Mouse (Mus musculus) left cerebral cortex, postnatal 36 days (tissue): ENCODE data around the gene Ell2. TPM values are rescaled to one million over a fixed set of nuclear protein-coding genes. Genes with fewer than 3 reads are reported as not detected.
A peak's percentile ranks its signal among the peaks of the same experiment; 100 is the strongest.

Experiments
- DNase-seq, 2 experiments: peaks; one replicate each; pipeline ENCODE4 v3.0.0; 2021 to 2022; ENCODE audit warnings: low spot score in 2 of 2, mixed read lengths in 1 of 2
- intact Hi-C: fragments of 180-260 bp; cut with DNase I; formaldehyde crosslinking; loops from one replicate; pipeline ENCODE4 v1.15.1; 2025
- total RNA-seq, 2 experiments: library from RNA; stranded (reverse); gene quantifications; 2 replicates each; pipeline ENCODE4 v1.2.3; 2021

The Ell2 gene
- total RNA-seq, 2 experiments from 2014 or later, result 42.6 to 52.3 TPM

DNA sequence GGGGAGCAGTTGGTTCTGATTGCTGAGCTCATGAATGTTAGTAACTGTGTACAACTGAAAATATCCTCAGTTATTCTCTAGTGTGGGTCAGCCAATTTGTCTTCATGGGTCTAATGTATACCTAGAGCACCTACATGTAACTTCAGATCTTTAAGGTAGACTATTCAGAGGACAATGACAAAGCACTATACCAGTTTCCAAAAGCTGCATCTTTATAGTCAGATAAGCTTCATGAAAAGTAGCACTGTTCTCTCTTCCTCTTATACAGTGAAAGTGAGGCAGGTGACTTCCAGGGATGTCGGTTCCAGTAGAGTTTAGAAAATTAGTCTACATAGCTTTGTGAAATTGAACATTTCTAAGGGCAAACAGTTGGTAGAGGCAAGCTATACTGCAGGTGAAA is 21.4 kb downstream of the Ell2 start:
- DNase-seq, result no peak
- intact Hi-C loops, result no loop called here

DNA sequence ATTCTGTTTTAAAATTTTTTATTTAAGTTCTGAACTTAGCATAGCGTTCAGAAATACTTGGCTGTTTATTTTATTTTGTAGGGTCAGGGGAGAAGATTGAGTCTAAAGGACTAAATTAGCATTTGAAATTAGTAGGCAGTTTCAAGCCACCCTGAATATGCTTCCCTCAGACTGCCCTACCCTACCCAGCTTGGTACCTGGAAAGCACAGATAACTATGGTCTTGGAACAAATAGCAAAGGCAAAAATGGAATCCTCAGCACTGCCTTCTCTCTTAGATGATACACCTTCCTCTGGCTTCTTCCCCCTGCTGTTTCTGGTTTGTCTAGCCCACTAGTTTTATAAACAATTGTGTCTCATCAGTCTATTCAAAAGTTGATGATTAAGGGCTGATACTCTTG is 23.3 kb downstream of the Ell2 start:
- no peak for DNase-seq
- intact Hi-C loops, result no loop called here

DNA sequence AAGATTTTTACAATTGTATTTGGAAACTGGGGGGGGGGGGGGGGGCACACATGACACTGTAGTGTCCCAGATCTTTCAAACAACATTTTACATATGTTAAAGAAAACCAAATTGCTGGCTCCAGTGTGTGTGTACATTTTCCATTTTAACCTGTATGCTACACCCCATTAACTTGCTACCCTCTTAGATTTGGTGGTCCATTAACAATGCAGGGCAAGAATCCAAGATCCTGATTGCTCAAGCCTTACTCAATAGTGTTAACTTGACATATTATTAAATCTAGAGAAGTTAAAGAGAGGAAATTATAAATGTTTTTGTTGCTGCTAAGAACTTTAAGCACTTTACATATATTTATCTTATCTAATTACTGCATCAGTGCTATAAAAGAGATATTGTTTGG is 24.2 kb downstream of the Ell2 start:
- intact Hi-C loops, result no loop called here

DNA sequence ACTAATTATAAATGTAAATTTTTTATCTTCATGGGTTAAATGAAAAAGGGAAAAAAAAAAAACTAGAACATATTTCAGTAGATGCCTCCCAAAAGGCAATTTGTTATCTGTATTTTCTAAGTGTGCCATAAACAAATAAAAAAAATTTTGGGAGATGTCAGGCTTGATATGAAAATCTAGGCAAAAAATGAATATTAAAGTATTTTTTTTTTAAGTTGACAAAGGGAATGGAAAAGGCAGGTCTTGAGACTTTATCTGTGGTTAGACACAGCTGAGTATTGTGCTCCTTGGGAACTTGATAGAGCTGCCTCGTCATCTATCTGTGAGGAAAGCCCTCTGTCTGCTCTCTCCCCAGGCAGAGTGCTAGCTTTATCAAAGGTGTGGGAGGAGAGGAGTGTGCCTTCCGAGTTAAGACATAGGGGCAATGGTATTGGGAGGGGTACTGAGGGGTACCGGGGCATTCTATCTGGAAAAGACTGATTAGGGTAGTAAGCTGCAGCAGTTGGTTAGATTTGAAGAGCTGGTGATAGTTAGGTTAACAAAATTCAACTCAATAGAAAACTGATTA is 27.1 kb downstream of the Ell2 start:
- no peak for DNase-seq
- intact Hi-C loops, result no loop called here

More for the DNA sequence above, 24.2 kb downstream of the Ell2 start:
- no peak for DNase-seq

DNA sequence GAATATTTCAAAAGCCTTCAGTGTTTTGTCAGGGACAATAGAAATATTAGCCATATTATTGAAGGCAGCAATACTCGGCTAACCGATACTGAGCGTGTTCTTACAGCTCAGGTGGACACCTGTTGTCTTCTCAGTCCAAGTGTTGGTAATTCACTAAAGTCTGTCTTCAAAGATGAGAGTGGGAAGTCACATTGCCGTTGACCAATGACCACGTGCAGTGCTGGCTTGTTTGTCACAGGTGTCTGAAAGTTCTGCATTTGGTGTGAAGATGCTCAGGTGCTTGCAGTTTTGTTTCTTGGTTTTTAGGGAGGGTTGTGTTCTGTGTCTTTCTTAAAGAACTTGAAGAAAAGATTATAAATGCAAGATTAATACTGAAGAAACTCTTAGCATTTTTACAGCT is 27.7 kb downstream of the Ell2 start:
- intact Hi-C loops, result no loop called here
- DNase-seq, result no peak

DNA sequence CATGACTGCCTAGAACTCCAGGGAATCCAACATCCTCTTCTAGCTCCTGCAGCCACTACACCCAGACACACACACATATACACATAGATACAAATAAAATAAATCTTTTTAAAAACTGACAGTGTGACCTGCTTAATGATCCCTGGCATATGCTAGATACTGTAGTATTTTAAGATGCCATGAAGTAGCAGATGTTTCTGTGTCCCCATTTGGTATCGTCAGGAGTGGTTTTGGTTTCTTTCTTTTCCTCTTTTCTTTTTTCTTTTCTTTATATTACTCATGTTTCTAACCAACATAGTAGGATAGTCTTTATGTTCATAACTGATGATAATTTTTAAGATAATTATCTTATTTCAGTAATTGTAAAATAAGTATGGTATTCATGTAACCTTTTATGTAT is 29.0 kb downstream of the Ell2 start:
- intact Hi-C loops, result no loop called here
- no peak for DNase-seq

DNA sequence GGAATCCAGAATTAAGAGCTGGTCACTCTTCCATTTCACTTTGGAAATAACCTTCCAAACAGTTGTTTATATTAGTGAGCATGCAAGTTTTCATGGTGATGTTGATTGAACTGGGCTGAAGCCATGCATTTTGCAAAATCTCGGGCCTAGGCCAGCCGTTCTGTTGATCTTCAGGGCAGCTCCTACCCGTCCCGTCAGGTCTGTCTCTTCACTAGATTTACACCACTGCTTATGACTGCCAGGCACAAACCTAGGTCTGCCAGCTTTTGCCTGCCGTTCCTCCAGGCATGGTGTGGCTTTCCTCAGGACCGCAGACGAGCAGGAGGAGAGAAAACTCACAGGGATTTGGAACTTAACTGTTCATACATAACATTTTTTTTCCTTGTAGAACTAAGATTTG is 31.4 kb downstream of the Ell2 start:
- DNase-seq, result no peak
- intact Hi-C loops, result no loop called here

DNA sequence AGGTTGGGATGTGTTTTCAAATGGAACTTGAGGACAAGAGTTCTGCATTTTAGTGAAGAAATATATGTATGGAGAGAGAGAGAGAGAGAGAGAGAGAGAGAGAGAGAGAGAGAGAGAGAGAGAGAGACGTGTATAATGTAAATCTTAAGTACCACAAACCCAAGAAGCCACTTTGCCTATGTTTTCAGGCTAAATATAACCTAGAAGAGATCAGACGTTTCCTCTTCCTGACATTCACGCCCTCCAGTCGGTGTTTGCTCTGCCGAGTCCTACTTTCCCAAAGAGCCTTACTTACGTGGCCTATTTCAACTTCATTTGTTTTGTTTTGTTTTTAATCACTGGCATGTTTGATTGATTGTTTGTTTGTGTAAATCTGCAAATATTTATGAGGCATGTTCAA is 32.0 kb downstream of the Ell2 start:
- DNase-seq, result no peak
- intact Hi-C loops, result no loop called here

DNA sequence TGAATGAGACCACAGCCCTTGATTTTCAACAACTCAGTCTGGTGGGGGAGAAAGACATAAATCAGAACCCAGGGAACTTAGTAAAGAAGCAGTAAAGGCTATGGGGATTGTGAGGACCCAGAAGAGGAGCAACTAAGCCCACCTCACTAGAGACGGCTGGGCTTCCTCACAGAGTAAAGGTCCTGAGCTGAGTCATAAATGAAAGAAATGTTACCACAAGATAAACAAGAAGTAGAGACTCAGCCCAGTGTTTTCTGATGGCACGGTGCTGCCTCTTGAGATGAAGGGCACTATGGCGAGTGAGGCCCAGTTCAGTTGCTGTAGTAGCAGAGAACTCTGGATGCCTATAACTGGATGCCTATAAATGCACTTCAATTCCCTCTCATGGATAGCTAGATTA is 32.4 kb downstream of the Ell2 start:
- no peak for DNase-seq
- intact Hi-C loops, result no loop called here

DNA sequence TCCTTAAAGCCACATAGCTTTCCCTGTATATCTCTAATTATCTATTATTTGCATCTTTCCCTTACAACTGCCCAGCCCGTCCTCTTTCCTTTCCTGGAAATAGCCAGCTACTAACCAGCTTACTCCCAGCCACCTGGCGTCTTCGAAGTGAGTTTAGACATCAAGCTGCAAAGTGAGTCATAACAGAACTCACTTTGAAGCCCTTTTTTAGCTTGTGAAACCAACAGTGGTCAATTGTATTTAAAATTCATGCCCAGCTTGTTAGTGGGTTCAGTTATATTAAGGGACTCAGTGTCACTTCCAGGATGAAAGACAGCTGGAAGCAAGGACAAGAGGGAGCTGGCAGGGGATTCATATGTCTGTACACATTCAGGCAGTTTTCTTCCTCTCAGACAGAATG is 33.5 kb downstream of the Ell2 start:
- DNase-seq, result no peak
- intact Hi-C loops, result no loop called here

DNA sequence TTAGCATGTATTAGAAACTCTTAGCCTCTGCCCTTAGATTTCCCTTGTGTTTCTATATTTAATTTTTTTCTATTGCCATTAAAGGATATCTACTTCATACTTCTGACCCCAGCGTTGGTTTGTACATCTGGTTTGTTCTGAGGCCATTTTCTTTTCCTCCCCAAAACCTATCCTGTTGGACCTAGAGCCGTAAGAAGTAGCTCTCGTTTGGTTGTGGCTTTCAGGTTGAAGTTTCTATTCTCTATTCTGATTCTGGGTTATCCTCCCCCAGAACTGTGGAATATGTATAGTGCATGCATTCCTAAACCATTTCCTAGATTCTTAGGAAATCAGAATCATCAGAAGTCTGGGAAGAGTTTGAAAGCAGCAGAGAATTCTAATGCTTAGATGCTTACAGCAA is 34.6 kb downstream of the Ell2 start:
- intact Hi-C loops, result no loop called here
- DNase-seq, result no peak

DNA sequence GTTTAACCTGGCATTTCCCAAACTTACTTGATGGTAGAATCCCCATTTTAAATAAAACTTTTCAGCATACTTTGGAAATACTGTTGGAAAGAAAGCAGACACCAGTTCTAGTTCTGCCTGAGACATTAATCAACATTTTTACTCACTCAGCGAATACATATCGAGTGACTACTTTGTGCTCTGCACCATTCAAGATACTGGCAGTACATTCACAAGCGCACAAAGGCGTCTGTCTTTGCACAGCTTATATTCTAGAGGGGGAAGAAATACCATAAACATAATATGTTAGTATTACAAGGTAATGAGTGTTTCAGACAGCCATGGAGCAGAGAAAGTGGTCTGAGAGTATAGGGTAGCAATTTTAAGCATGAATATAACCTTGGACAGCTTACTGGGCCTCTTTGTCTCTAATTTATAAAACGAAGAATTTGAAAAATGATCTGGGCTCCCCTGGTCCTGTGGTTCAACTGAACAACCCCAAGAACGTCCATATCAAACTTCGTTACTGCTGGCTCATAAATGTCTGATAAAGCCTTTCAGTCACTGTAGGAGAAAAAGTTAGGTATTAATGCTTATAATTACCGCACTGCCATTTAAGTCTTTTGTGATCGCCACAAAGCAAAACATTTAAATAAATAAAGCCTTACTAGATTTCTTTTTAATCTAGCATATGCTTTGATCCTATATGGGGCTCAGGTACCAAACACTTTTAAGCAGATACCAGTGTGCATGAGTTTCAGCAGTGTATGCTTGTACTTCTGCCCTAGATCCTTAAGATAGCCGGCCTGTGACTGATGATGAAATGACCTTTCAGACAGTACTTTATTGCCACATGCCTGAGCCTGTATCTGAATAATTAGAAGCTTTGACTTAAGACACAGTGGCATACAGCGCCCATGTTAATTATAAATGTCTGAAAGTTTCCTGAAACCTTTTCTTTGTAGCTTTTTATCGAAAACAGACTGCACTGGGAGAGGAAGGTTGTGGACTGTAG is 35.5 kb downstream of the Ell2 start:
- intact Hi-C loops, result no loop called here
- no peak for DNase-seq

DNA sequence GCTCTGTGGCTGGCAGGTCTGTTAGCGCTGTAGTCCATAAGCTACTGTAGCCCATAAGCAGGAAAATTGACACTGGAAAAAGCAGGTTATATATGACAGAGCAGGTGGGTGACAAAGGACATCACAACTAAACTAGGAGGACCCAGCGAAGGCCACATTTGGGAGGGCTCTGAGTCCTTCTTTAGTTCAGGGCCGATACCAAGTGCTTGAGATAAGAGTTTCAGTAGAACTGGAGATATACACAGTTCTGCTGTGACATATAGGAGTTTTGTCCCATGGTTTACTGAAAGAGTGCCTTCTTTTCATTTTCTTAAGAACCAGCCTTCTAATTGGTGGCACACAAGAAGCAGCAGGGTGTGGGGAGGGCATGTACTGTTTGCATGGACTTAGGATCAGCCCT is 36.4 kb downstream of the Ell2 start:
- intact Hi-C loops, result no loop called here

DNA sequence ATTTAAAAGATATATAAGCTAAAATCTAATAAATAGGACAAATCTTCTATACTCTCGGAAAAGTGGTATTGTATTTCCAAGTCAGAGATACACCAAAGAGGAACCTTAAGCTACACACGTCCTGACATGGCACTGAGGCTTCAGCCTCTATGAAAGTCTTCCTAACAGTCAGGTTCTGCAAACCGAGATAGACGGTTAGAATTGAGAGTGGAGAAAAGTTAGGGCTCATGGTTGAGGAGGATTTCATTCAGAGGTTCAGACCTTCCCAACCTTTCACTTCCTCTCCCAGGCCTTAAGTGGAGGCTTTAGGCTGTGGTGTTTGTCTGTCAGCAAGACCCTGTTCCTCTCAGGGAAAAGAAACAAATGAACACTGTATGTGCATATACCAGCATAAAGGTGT is 37.5 kb downstream of the Ell2 start:
- intact Hi-C loops, result no loop called here
- no peak for DNase-seq

More for the DNA sequence above, 36.4 kb downstream of the Ell2 start:
- DNase-seq, result no peak

DNA sequence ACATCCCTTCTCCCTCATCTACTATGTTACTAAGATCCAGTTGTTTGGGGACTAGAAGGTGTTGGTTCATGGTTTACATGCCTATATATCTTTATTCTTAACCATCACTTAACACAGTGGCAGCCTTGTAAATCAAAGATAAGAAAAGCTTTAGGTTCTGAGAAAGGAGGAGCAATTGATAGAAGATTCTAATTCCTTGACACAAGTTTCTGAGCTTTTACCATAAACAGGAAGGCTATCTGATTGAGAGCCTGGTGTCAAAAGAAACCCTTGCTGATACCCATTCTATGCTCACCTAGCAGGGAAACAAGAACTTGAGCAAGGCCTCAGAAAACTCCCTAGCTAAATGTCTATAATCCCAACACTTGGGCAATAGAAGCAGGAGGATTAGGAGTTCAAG is 38.8 kb downstream of the Ell2 start:
- intact Hi-C loops, result no loop called here
- no peak for DNase-seq

DNA sequence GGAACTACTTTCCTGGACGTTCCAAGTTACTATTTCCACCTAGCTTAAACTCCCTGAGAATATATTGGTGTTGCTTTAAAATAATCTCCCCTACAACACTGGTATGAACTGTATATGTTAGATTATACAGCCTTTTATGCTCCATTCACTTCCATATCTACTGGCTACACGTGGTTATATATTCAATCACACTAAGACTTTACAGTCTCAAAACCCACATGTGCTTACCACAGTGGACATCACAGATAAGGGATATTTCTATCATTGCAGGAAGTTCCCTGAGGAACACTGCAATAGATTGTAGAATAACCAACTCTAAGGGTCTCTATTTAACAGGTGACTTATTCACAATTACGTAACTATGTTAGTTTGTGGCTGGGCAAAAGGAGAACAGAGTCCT is 40.7 kb downstream of the Ell2 start:
- intact Hi-C loops, result no loop called here
- DNase-seq, result no peak

DNA sequence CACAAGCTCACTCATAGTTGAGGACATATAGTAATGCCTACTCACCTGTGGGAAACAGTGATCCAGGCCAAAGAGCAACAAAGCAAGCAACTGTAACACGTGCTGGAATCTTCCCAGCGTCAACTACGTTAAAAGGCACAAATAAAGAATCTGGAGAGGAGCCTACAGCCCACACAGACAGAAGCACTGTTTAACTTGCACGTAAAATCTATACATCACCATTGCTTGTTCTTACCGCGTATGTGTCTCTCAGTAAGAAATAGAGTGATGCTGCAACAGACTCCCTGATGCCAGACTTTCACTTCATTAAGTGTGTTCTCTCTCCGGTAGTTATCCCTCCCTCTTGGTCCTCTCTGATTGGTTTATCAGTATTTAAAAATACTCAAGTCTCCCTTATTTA is 42.1 kb downstream of the Ell2 start:
- DNase-seq, result no peak
- intact Hi-C loops, result no loop called here

DNA sequence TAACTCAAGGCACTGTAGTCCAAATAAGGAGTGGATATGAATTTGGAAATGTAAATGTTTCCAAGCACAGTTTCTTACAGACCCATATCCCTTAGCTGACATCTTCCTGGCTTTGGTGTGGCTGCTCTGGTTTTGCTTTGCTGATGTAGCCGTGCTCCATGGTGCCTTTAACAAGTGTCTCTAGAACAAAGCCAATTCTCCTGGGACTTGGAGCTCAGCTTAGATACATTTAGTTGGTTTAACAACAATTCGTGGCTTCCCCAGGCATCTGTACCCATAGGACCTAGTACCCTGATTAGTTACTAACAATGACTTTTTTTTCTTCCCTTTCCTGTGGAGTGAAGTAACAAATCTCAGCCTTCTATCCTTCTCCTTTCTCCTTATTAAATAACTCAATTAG is 44.2 kb downstream of the Ell2 start:
- no peak for DNase-seq
- intact Hi-C loops, result loop anchor here (5.0 kb wide), 1 partner anchor 43 kb away; the partner anchor contains the start of gene Ell2

DNA sequence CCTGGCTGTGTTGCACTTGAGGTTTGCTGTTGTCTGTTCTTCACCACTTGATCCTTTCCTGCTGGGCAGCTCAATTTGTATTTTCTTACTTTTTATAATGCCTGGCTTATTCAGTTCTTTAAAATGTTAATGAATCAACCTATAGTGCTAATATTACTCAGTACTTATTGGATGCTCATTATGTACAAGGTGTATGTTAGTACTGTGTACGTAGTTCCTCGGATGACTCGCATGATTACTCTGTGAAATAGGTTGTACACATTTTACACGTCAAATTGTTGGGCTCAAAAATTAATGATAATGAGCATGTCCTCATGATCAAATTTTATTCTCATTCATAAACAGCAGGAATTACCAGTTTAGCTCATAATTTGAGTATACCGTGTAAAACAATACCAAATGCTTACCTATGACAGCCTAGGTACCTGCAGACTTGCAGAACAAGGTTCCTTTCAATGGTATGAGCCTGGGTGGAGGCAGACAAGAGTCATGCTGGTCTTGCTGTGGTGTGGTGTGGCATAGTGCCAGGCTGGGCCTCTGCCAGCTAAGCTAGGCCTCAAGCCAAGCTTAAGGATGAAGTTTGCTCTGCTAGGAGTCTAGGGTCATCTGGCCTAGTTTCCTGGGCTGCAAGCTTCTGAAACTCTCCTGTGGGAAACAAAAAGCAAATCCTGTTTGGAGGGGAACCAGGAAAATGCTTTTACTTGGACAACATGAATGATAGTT is 45.8 kb downstream of the Ell2 start:
- intact Hi-C loops, result loop anchor here (5.0 kb wide), 1 partner anchor 45 kb away; the partner anchor contains the start of gene Ell2

DNA sequence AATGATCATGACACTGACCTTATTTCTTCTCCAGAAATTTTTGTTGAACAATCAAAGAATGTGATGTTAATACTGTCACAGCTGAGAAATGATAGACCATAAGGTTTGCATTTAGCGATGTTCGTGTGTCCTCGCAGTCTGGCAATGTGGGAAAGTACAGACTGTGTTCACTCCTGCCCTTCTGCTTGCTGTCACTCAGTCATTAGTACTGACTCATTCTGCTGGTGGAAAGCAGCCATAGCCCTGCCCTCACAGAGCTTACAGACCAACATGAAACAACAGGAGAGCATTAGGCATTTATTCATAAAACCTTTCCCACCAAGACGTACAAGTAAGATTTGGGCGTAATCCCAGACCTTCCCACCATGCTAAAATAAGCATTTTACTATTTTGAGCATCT is 47.8 kb downstream of the Ell2 start:
- DNase-seq, result peak in 1 of 2 experiments; percentile 29
- intact Hi-C loops, result loop anchor here (5.0 kb wide), 1 partner anchor 47 kb away; the partner anchor contains the start of gene Ell2

More for the DNA sequence above, 45.8 kb downstream of the Ell2 start:
- peak; percentile 44 to 47 for DNase-seq
